Mouse (Mus musculus): Measurements from ENCODE around the gene Cfap298. TPM values are rescaled to one million over a fixed set of nuclear protein-coding genes. Genes with fewer than 3 reads are reported as not detected.
A peak's percentile ranks its signal among the peaks of the same experiment; 100 is the strongest.

The Cfap298 gene
- polyA plus RNA-seq, 1 experiment from 2014 or later, result 43.7 TPM

GRCm38 (mm10) chr16:90958301-90959085 lies 23.6 kb upstream of the Cfap298 start:
- H3K4me1 ChIP-seq (replicated peaks; ENCODE audit: insufficient read depth, low read length), result no peaks in the 10 kb centered on the region
- peaks cover 4% of the 10 kb centered on the region; the same call in 1 of the 2 replicates for H3K36me3 ChIP-seq (ENCODE audit: insufficient read depth, low read length)
- DNase-seq (ENCODE audit: low spot score) (no peak), ATAC-seq (replicated peaks; ENCODE audit: low FRiP score, low read depth) (no peak)
- H3K4me3 ChIP-seq (replicated peaks; ENCODE audit: low read depth, low read length), result no peak overlapping the region
- no peaks in the 10 kb centered on the region for H3K9me3 ChIP-seq (replicated peaks; ENCODE audit: low read length)
- H3K9ac ChIP-seq (ENCODE audit: low read depth, low read length), result no peak overlapping the region
- WGBS, result 70% methylated on average over 5 of the region's 5 CpGs
- H3K4me2 ChIP-seq (ENCODE audit: low read length), result no peak overlapping the region
- H3K27me3 ChIP-seq (ENCODE audit: insufficient read depth, low read length), result no peaks in the 10 kb centered on the region
- no peak overlapping the region for H3K27ac ChIP-seq
- TF ChIP-seq CTCF (IDR thresholded peaks at IDR 0.05; ENCODE audit: low read depth), result no peak; the same call in 1 of the 2 replicates

DNA sequence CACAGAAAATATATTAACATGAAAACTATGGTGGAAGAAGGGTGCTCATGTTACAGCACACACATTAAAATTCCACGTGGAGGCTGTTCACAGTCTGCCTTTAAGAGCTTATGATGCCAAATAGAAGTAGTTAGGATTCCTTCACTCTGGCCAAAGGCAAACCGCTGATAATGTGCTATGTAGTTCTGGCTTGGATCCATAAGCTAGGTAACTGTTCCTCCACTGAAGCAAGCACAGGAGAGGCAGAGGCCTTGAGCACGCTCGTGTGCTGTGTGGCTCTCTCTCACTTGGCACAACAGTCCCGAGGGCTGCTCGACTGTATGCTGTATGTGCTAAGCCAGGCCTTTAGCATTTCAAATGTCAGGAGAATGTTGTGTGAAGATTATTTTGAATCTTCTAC lies 20.6 kb upstream of the Cfap298 start:
- Histone ChIP-seq H3K9me3 (replicated peaks; ENCODE audit: low read length) (no peaks in the 10 kb centered on the region), H3K9ac (ENCODE audit: low read depth, low read length) (no peak overlapping the region), H3K27me3 (ENCODE audit: insufficient read depth, low read length) (no peaks in the 10 kb centered on the region), H3K36me3 (ENCODE audit: insufficient read depth, low read length) (peaks cover 3% of the 10 kb centered on the region; the same call in 1 of the 2 replicates), H3K27ac (no peak overlapping the region), H3K4me1 (replicated peaks; ENCODE audit: insufficient read depth, low read length) (no peaks in the 10 kb centered on the region), H3K4me3 (replicated peaks; ENCODE audit: low read depth, low read length) (no peak overlapping the region), H3K4me2 (ENCODE audit: low read length) (no peak overlapping the region)
- TF ChIP-seq CTCF (IDR thresholded peaks at IDR 0.05; ENCODE audit: low read depth), result no peak
- ATAC-seq (replicated peaks; ENCODE audit: low FRiP score, low read depth), result no peak
- DNase-seq (ENCODE audit: low spot score), result no peak
- WGBS, result 79% methylated on average over 6 of the region's 6 CpGs

DNA sequence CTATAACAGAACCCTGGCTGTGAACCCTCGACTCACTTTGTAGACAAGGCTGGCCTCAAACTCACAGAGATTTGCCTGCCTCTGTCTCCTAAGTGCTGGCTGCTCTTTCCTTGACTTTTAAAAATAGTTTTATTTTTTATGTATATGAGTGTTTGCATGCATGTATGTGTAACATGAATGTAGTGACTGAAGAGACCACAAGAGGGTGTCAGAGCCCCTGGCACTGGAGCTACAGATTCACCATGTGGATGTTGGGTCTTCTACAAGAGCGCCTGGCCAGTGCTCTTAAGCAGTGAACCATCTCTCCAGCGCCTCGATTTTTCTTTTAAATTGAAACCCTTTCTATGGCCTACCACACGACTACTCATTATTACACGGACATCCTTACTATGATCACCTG lies 18.9 kb upstream of the Cfap298 start:
- Histone ChIP-seq H3K9me3 (replicated peaks; ENCODE audit: low read length) (no peaks in the 10 kb centered on the region), H3K4me1 (replicated peaks; ENCODE audit: insufficient read depth, low read length) (no peaks in the 10 kb centered on the region), H3K4me3 (replicated peaks; ENCODE audit: low read depth, low read length) (no peak overlapping the region), H3K27me3 (ENCODE audit: insufficient read depth, low read length) (no peaks in the 10 kb centered on the region), H3K36me3 (ENCODE audit: insufficient read depth, low read length) (peaks cover 3% of the 10 kb centered on the region), H3K4me2 (ENCODE audit: low read length) (no peak overlapping the region), H3K27ac (no peak overlapping the region), H3K9ac (ENCODE audit: low read depth, low read length) (no peak overlapping the region)
- WGBS, result 92% methylated on average over 6 of the region's 6 CpGs
- ATAC-seq (replicated peaks; ENCODE audit: low FRiP score, low read depth) (no peak), DNase-seq (ENCODE audit: low spot score) (peak; percentile 10)
- TF ChIP-seq CTCF (IDR thresholded peaks at IDR 0.05; ENCODE audit: low read depth), result peak; percentile 52

DNA sequence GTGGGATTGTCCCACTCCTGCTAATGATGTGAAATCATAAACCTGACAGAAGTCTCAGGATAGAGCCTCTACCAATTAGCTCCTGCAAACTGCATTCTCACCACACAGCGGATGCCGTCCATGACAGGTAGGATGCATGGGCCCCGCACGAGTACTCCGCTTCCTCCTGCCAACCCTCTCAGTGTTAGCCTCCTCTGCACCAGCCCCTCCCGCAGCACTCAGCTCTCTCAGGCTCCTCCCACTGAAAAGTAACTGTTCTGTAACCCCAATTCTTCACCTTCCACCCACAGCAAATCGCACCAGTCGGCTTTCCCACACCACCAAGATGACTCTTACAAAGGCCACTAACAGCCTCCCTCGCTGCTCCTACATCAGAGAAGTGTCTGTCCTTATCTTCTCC lies 18.2 kb upstream of the Cfap298 start:
- Histone ChIP-seq H3K27me3 (ENCODE audit: insufficient read depth, low read length) (no peaks in the 10 kb centered on the region), H3K4me1 (replicated peaks; ENCODE audit: insufficient read depth, low read length) (no peaks in the 10 kb centered on the region), H3K36me3 (ENCODE audit: insufficient read depth, low read length) (peaks cover 3% of the 10 kb centered on the region), H3K4me3 (replicated peaks; ENCODE audit: low read depth, low read length) (no peak overlapping the region), H3K4me2 (ENCODE audit: low read length) (no peak overlapping the region), H3K9me3 (replicated peaks; ENCODE audit: low read length) (no peaks in the 10 kb centered on the region), H3K27ac (no peak overlapping the region), H3K9ac (ENCODE audit: low read depth, low read length) (no peak overlapping the region)
- DNase-seq (ENCODE audit: low spot score) (no peak), ATAC-seq (replicated peaks; ENCODE audit: low FRiP score, low read depth) (no peak)
- 80% methylated on average over 9 of the region's 9 CpGs for WGBS
- no peak for TF ChIP-seq CTCF (IDR thresholded peaks at IDR 0.05; ENCODE audit: low read depth)

DNA sequence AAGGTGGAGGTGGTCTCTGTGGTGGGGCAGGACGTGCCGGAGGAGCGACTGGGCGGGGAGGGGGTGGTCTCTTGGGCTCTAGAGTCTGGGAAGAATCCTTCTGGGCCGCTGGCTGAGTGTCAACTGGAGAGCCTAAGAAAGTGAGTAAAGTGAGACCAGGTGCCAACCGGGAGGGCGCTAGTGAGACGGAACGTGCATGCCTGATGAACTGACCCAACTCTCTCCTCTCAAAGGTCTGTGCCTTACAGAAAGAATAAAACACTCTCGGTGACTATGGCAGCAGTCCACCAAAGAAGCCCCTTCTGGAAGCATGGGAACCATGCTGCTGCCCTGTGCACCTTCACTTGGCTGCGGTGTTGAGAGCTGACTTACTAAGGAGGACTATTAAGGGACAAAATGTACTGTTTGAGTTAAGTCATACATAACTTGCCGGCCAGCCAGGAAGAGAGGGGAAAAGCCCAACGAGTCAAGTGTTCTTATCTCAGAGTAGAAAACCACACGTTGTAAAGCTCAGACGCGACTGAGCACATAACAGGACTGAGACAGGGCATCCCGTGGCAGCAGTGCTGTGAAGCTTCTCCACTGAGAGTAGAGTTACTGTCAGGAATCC lies 15.5 kb upstream of the Cfap298 start:
- Histone ChIP-seq H3K9me3 (replicated peaks; ENCODE audit: low read length) (no peaks in the 10 kb centered on the region), H3K27ac (no peak overlapping the region), H3K9ac (ENCODE audit: low read depth, low read length) (no peak overlapping the region), H3K4me2 (ENCODE audit: low read length) (no peak overlapping the region), H3K36me3 (ENCODE audit: insufficient read depth, low read length) (peaks cover 3% of the 10 kb centered on the region), H3K4me1 (replicated peaks; ENCODE audit: insufficient read depth, low read length) (no peaks in the 10 kb centered on the region), H3K4me3 (replicated peaks; ENCODE audit: low read depth, low read length) (no peak overlapping the region), H3K27me3 (ENCODE audit: insufficient read depth, low read length) (no peaks in the 10 kb centered on the region)
- WGBS, result 62% methylated on average over 17 of the region's 17 CpGs
- peak; percentile 23 for DNase-seq (ENCODE audit: low spot score)
- no peak for ATAC-seq (replicated peaks; ENCODE audit: low FRiP score, low read depth)
- peak; percentile 30; the same call in 1 of the 2 replicates for TF ChIP-seq CTCF (IDR thresholded peaks at IDR 0.05; ENCODE audit: low read depth)

DNA sequence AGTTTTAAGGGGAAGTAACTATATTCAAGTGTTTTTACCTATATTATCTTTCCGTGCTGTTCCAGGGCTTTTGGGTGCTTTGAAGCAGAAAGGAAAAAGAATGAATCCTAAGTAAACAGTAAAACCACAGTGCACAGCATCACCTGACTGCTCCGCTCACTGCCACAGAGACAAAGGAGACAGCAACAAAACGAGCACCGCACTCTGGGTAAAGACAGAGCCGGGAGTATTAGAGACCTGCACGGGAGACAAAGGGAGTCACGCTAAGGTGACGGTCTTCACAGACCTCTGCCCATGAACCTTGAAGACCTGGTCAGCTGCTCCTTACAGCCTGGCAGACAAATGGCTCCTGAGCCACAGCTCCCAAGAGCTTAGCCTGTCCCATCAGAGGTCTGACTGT lies 12.1 kb upstream of the Cfap298 start:
- Histone ChIP-seq H3K27me3 (ENCODE audit: insufficient read depth, low read length) (no peaks in the 10 kb centered on the region), H3K9me3 (replicated peaks; ENCODE audit: low read length) (no peaks in the 10 kb centered on the region), H3K36me3 (ENCODE audit: insufficient read depth, low read length) (peaks cover 17% of the 10 kb centered on the region), H3K27ac (no peak overlapping the region), H3K4me3 (replicated peaks; ENCODE audit: low read depth, low read length) (no peak overlapping the region), H3K4me2 (ENCODE audit: low read length) (no peak overlapping the region), H3K4me1 (replicated peaks; ENCODE audit: insufficient read depth, low read length) (no peaks in the 10 kb centered on the region), H3K9ac (ENCODE audit: low read depth, low read length) (no peak overlapping the region)
- ATAC-seq (replicated peaks; ENCODE audit: low FRiP score, low read depth) (no peak), DNase-seq (ENCODE audit: low spot score) (no peak)
- 43% methylated on average over 8 of the region's 8 CpGs for WGBS
- no peak for TF ChIP-seq CTCF (IDR thresholded peaks at IDR 0.05; ENCODE audit: low read depth)
